Mouse (Mus musculus): ENCODE data around the gene 9130023H24Rik. TPM values are rescaled to one million over a fixed set of nuclear protein-coding genes. Genes with fewer than 3 reads are reported as not detected.

Gene 9130023H24Rik
- polyA plus RNA-seq, 1 experiment: 2.2 TPM

DNA sequence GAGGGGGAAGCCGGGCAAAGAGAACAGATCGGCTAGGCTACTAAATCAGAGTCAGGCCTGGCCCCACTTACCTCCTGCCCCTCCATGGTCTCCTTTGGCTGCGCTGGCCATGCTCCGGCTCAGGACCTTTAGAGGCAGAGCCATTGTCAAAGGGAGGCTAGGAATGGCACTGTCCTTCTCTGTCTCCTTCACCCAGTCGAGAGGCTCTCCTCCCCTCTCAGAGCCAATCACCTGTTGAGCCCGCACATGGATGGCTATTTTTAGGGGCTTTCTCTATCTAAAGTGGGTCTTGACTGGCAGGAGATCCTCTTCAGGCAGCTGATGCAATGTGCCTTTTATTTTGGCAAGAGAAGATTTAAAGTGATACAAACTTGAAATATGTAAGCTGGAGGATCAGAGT lies 31.7 kb downstream of the 9130023H24Rik start, which contains the start of gene Cox6a2:
Gene Cox6a2 (minus strand): TSS at position 236 of the 400 bp plus-strand sequence.
- 82% methylated on average over 6 of the region's 6 CpGs for WGBS
- DNase-seq (ENCODE audit: low read depth, low spot score): no peak

DNA sequence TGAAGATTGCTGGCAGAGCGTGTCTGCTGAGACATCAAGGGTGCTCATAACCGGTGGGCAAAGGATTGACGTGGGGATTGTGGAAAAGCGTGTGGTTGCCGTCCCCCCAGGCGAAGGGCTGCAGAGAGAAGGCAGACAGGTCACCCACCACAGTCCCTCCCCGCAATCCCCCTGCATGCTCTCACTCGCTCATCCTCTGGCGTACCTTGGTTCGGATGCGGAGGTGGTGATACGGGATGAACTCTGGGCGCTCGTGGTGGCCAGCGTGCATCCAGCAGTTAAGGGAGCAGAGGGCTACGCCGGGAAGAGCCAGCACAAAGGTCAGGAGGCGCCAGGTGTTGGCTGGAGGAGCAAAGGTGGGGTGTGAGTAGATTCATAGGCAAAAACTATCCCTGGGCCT lies 32.1 kb downstream of the 9130023H24Rik start:
- 84% methylated on average over 18 of the region's 18 CpGs for WGBS
- no peak for DNase-seq (ENCODE audit: low read depth, low spot score)

DNA sequence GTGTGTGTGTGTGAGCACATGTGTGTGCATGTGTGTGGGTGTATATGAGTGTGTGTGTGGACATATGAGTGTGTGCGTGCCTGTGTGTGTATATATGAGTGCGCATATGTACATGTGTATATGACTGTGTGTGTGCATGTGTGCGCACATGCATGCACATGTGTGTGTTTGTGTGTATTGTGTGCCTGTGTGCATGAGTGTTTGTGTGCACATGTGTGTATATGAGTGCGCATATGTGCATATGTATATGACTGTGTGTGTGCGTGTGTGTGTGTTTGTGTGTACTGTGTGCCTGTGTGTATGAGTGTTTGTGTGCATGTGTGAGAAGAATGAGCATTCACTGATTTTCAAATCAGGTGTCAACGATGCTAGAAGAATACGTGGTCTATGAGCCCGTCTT lies 33.7 kb downstream of the 9130023H24Rik start:
- DNase-seq (ENCODE audit: low read depth, low spot score): no peak
- WGBS: 92% methylated on average over 8 of the region's 8 CpGs

GRCm38 (mm10) chr7:128203071-128203470 lies 34.8 kb downstream of the 9130023H24Rik start:
- no peak for DNase-seq (ENCODE audit: low read depth, low spot score)
- 76% methylated on average over 9 of the region's 9 CpGs for WGBS

DNA sequence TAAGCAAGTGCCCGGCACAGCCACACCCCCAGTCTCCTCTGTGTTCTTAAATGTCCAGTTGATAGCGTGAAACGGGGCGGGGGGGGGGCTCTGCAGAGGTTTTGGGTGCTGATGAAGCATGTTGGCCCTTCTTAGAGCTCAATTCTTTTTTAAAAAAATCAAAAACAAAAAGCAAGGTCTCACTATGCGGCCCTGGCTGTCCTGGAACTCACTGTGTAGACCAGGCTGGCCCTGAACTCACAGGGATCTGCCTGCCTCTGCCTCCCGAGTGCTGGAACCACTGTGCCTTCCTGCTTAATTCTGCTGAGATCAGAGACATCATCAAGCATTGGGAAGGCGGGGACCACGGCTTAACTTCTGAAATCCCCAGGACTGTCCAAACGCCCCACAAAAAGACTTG lies 36.2 kb downstream of the 9130023H24Rik start:
- DNase-seq (ENCODE audit: low read depth, low spot score): no peak
- WGBS: 85% methylated on average over 9 of the region's 9 CpGs

Other genes starting within 250 kb of the 9130023H24Rik start
- 928 and 1,122 TPM in 2 replicates for gene Pycard, start 244.2 kb downstream of the 9130023H24Rik start, polyA plus RNA-seq (2012; rRNA removed)
- 6.8 and 9.8 TPM in 2 replicates for gene Trim72, start 234.1 kb downstream of the 9130023H24Rik start, polyA plus RNA-seq (2012; rRNA removed)
- gene Itgam, start 175.4 kb downstream of the 9130023H24Rik start, polyA plus RNA-seq (2012; rRNA removed): 10.1 and 14.0 TPM in 2 replicates
- 0.02 and 0.04 TPM in 2 replicates for gene Gm49368, start 175.3 kb downstream of the 9130023H24Rik start, polyA plus RNA-seq (2012; rRNA removed)
- 6.7 and 13.6 TPM in 2 replicates for gene Itgax, start 108.5 kb downstream of the 9130023H24Rik start, polyA plus RNA-seq (2012; rRNA removed)
- gene Itgad, start 83.7 kb downstream of the 9130023H24Rik start, polyA plus RNA-seq (2012; rRNA removed): 1.1 and 1.5 TPM in 2 replicates
- gene Cox6a2, start 31.6 kb downstream of the 9130023H24Rik start, polyA plus RNA-seq (2012; rRNA removed): 1.0 and 1.6 TPM in 2 replicates
- 22.1 and 28.9 TPM in 2 replicates for gene Armc5, start 689 bp downstream of the 9130023H24Rik start, polyA plus RNA-seq (2012; rRNA removed)
- gene Tgfb1i1, start 8.8 kb upstream of the 9130023H24Rik start, polyA plus RNA-seq (2012; rRNA removed): 53.7 and 57.1 TPM in 2 replicates
- gene Slc5a2, start 27.6 kb upstream of the 9130023H24Rik start, polyA plus RNA-seq (2012; rRNA removed): not detected in 2 replicates
- 25.9 and 53.1 TPM in 2 replicates for gene BC017158, start 60.1 kb upstream of the 9130023H24Rik start, polyA plus RNA-seq (2012; rRNA removed)
- gene Rgs10, start 180.7 kb upstream of the 9130023H24Rik start, polyA plus RNA-seq (2012; rRNA removed): 12.9 and 15.6 TPM in 2 replicates
- 27.0 and 29.6 TPM in 2 replicates for gene Tial1, start 223.7 kb upstream of the 9130023H24Rik start, polyA plus RNA-seq (2012; rRNA removed)

Measured in large intestine, adult 2 months (tissue).